Comparison of ENCODE assay signal across 8 mouse cellular contexts in genomic region chr1:63110536-63111285, GRCm38 (mm10). TPM values are rescaled to one million over a fixed set of nuclear protein-coding genes. Genes with fewer than 3 reads are reported as not detected.
DNase-seq lines count a peak whose midpoint lies in the region; ATAC-seq and TF ChIP-seq lines count a peak whose summit lies in the region.
"Had no signal": no experiment of that assay in that cellular context is flagged by ENCODE, and none has a peak within 500 bp of the region (broad histone marks: within the 10 kb centered on the region; RNA-seq: fewer than 3 reads in every experiment).

No protein-coding gene starts in this region.

- peaks cover 52% of the 10 kb centered on the region for H3K4me1 ChIP-seq in liver, embryonic 12.5 days
- H3K4me1 ChIP-seq in kidney, postnatal 0 days (replicated peaks; ENCODE audit: insufficient read depth, low read length): peaks cover 18% of the 10 kb centered on the region; the same call in 1 of the 2 replicates

- H3K9me3 ChIP-seq in liver, embryonic 12.5 days (replicated peaks): no peaks in the 10 kb centered on the region
- H3K9me3 ChIP-seq in kidney, postnatal 0 days (replicated peaks; ENCODE audit: low read length): no peaks in the 10 kb centered on the region
- H3K9me3 ChIP-seq: heart, embryonic 15.5 days had no signal

- peaks cover 9% of the 10 kb centered on the region for H3K36me3 ChIP-seq in liver, embryonic 12.5 days
- H3K36me3 ChIP-seq in kidney, postnatal 0 days (ENCODE audit: insufficient read depth, low read length): no peaks in the 10 kb centered on the region
- H3K36me3 ChIP-seq: heart, embryonic 15.5 days had no signal

- peak; percentile 57 for TF ChIP-seq CTCF in kidney, postnatal 0 days (IDR thresholded peaks at IDR 0.05; ENCODE audit: low read depth)

- 59% methylated on average over 7 of the region's 7 CpGs for WGBS in liver, embryonic 12.5 days (ENCODE audit: insufficient replicate concordance)
- 48% methylated on average over 7 of the region's 7 CpGs for WGBS in kidney, postnatal 0 days

- intact Hi-C loops in left cerebral cortex, postnatal 36 days (cut with DNase I): loop anchor here (5.0 kb wide), 1 partner anchor 67 kb away; the partner anchor contains the start of genes Eef1b2 and Ndufs1

- no peak overlapping the region for H3K9ac ChIP-seq in liver, embryonic 12.5 days
- peak overlapping the region; percentile 2; the same call in 1 of the 2 replicates for H3K9ac ChIP-seq in kidney, postnatal 0 days (ENCODE audit: low read depth, low read length)
- H3K9ac ChIP-seq: heart, embryonic 15.5 days had no signal

- H3K4me3 ChIP-seq in liver, embryonic 12.5 days: no peak overlapping the region
- no peak overlapping the region for H3K4me3 ChIP-seq in kidney, postnatal 0 days (replicated peaks; ENCODE audit: low read depth, low read length)
- H3K4me3 ChIP-seq: heart, embryonic 15.5 days had no signal

- ATAC-seq in liver, embryonic 12.5 days: no peak
- ATAC-seq in kidney, postnatal 0 days (replicated peaks; ENCODE audit: low FRiP score, low read depth): no peak

- H3K27me3 ChIP-seq in liver, embryonic 12.5 days (replicated peaks): no peaks in the 10 kb centered on the region
- H3K27me3 ChIP-seq in kidney, postnatal 0 days (ENCODE audit: insufficient read depth, low read length): no peaks in the 10 kb centered on the region
- H3K27me3 ChIP-seq: heart, embryonic 15.5 days had no signal

- no peak overlapping the region for H3K27ac ChIP-seq in liver, embryonic 12.5 days
- H3K27ac ChIP-seq in kidney, postnatal 0 days: peak overlapping the region; percentile 60; the same call in 1 of the 2 replicates
- H3K27ac ChIP-seq: heart, embryonic 15.5 days had no signal

- DNase-seq in liver: peak; percentile 46
- DNase-seq in T-cell, adult 2 months (ENCODE audit: low spot score): peak; percentile 67
- DNase-seq in embryo, embryonic 11 days: peak; percentile 52
- DNase-seq in kidney, postnatal 0 days (ENCODE audit: low spot score): no peak
- peak; percentile 47 for DNase-seq in neural tube, embryonic 10.5 days (ENCODE audit: extremely low spot score, low spot score)
- no peak for DNase-seq in left cerebral cortex, postnatal 36 days (ENCODE audit: low spot score in 2 of 2)

- no peak overlapping the region for H3K4me2 ChIP-seq in liver, embryonic 12.5 days
- H3K4me2 ChIP-seq in kidney, postnatal 0 days (ENCODE audit: low read length): no peak overlapping the region
- H3K4me2 ChIP-seq: heart, embryonic 15.5 days had no signal

RNA-seq across cellular contexts. Expression of gene Ino80d, which starts 3.8 kb away (rescaled TPM):
- 7.1 and 7.2 TPM in 2 replicates for polyA plus RNA-seq in liver, embryonic 12.5 days (2016; fragmentation: Nextera tagmentation; extraction: Ambion mirVana)
- 6.2 and 6.5 TPM in 2 replicates for polyA plus RNA-seq in kidney, postnatal 0 days (2015; fragmentation: Nextera tagmentation; extraction: Ambion mirVana)
- total RNA-seq in left cerebral cortex, postnatal 36 days (2021): 10 to 100 TPM; 27.4 to 35.7 TPM

Comparison
In these comparisons a context has a peak if more than half of its experiments do, and no peak if none do; other contexts are left out.
1. DNase-seq: peak in liver (single experiment), T-cell, adult 2 months (single experiment), embryo, embryonic 11 days (single experiment) and neural tube, embryonic 10.5 days (single experiment); none in kidney, postnatal 0 days (single experiment) and left cerebral cortex, postnatal 36 days (0 of 2).